Mouse (Mus musculus): ENCODE measurements around the gene Ebf1.

GRCm38 (mm10) chr11:44900496-44900895 is 283.4 kb downstream of the Ebf1 start:
- no peak for TF ChIP-seq GATA1 (IDR thresholded peaks at IDR 0.05; ENCODE audit: borderline replicate concordance, low read length)
- no peak for TF ChIP-seq FLI1 (IDR thresholded peaks at IDR 0.05; ENCODE audit: low read length)
